Mouse (Mus musculus): ENCODE measurements around the gene Chn2. TPM values are rescaled to one million over a fixed set of nuclear protein-coding genes. Genes with fewer than 3 reads are reported as not detected.
A peak's percentile ranks its signal among the peaks of the same experiment; 100 is the strongest.

The Chn2 gene
- polyA plus RNA-seq, 1 experiment from 2014 or later, result 15.3 TPM

DNA sequence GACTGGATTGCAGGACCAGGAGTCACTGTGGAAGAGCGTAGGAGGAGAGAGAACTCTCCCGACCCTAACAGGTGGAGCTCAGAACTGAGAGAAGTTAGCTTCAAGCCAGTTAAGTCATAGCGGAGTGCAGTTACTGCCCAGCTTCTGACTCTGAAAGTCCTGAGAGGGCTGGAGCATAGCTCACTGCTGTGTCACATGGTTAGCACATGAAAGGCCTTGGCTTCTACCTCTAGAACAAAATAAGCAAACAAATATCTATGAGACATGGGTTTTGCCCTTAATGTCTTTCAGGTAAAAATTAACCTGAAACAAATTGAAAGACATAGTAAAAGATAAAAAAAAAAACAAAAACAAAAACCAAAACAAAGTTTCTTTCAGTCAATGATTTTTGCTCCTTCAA is 91.5 kb downstream of the Chn2 start:
- no peak overlapping the region for H3K27ac ChIP-seq (replicated peaks; ENCODE audit: low read depth, low read length)
- no peaks in the 10 kb centered on the region for H3K36me3 ChIP-seq (ENCODE audit: control insufficient read depth, insufficient read depth, low read length)
- H3K4me3 ChIP-seq (ENCODE audit: low read depth, low read length), result no peak overlapping the region
- H3K4me2 ChIP-seq (ENCODE audit: low read depth, low read length), result no peak overlapping the region
- DNase-seq (ENCODE audit: low spot score) (no peak), ATAC-seq (ENCODE audit: low read depth) (no peak)
- no peak overlapping the region for H3K9ac ChIP-seq (ENCODE audit: low read depth, low read length)
- H3K9me3 ChIP-seq (ENCODE audit: control insufficient read depth, low read length), result no peaks in the 10 kb centered on the region
- no peaks in the 10 kb centered on the region for H3K27me3 ChIP-seq (replicated peaks; ENCODE audit: control insufficient read depth, insufficient read depth, low read length)
- H3K4me1 ChIP-seq (ENCODE audit: control insufficient read depth, insufficient read depth, low read length), result no peaks in the 10 kb centered on the region
- 80% methylated on average over 3 of the region's 3 CpGs for WGBS

DNA sequence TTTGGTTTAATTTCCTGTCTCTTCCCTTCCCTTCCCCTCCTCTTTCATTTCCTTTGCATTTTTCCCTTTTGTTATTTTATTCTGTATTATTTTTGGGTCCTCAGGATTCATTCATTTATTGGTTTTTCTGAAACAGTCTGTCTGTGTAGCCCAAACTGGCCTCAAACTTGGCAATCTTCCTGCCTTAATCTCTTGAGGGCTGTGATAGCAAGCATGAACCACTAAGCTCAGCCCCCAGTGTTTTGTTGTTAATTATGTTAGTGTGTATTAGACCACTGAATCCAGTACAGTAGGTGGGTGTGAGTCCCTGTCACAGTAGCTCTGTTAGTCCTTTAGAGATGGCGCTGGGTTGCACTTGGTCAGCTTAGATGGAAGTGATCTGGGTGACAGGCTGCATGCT is 93.2 kb downstream of the Chn2 start:
- no peak overlapping the region for H3K4me3 ChIP-seq (ENCODE audit: low read depth, low read length)
- no peak overlapping the region for H3K27ac ChIP-seq (replicated peaks; ENCODE audit: low read depth, low read length)
- no peaks in the 10 kb centered on the region for H3K36me3 ChIP-seq (ENCODE audit: control insufficient read depth, insufficient read depth, low read length)
- H3K4me2 ChIP-seq (ENCODE audit: low read depth, low read length), result no peak overlapping the region
- ATAC-seq (ENCODE audit: low read depth), result no peak
- no peaks in the 10 kb centered on the region for H3K9me3 ChIP-seq (ENCODE audit: control insufficient read depth, low read length)
- H3K27me3 ChIP-seq (replicated peaks; ENCODE audit: control insufficient read depth, insufficient read depth, low read length), result no peaks in the 10 kb centered on the region
- 88% methylated on average over 1 of the region's 1 CpGs for WGBS
- no peak overlapping the region for H3K9ac ChIP-seq (ENCODE audit: low read depth, low read length)
- no peak for DNase-seq (ENCODE audit: low spot score)
- H3K4me1 ChIP-seq (ENCODE audit: control insufficient read depth, insufficient read depth, low read length), result no peaks in the 10 kb centered on the region

DNA sequence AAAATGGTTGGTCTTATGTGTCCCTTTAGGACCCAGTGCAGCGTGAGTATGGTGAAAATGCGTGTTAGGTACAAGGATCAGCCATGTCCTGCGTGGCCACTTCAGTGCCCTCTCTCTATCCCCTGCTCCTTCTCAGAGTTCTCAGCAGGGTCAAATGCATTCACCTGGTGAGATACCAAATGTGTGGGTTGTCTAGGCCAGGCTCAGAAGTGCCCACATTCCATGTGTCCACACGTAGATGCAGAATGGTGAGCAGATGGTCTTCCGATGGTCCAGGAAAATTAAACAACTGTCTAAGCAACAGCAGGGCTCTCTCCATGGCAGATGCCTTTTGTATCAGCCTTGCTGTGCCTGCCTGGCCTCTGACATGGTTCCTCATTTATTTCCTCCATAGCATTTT is 93.9 kb downstream of the Chn2 start:
- WGBS, result 79% methylated on average over 5 of the region's 5 CpGs
- no peak overlapping the region for H3K4me3 ChIP-seq (ENCODE audit: low read depth, low read length)

DNA sequence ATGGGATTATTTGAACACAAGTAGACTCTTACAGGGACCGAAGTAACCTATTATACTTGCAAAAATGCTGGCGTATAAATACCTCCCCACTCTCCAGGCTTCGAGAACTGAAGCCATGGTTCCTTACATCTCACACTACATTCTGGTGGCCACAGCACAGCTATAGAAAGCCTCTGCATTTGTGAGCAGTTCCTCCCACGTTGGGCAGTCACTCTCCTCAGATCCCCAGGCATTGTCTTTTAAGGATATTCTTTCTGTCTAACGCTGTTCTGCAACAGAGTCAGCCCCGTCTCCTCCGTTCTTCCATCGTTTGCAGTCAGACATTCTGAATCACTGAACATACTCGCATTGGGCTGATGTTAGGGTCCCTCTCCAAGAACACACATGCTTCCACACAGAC is 98.8 kb downstream of the Chn2 start:
- H3K4me1 ChIP-seq (ENCODE audit: control insufficient read depth, insufficient read depth, low read length), result no peaks in the 10 kb centered on the region
- no peaks in the 10 kb centered on the region for H3K36me3 ChIP-seq (ENCODE audit: control insufficient read depth, insufficient read depth, low read length)
- H3K27me3 ChIP-seq (replicated peaks; ENCODE audit: control insufficient read depth, insufficient read depth, low read length), result no peaks in the 10 kb centered on the region
- H3K4me2 ChIP-seq (ENCODE audit: low read depth, low read length), result no peak overlapping the region
- DNase-seq (ENCODE audit: low spot score), result no peak
- no peaks in the 10 kb centered on the region for H3K9me3 ChIP-seq (ENCODE audit: control insufficient read depth, low read length)
- no peak overlapping the region for H3K4me3 ChIP-seq (ENCODE audit: low read depth, low read length)
- H3K9ac ChIP-seq (ENCODE audit: low read depth, low read length), result no peak overlapping the region
- WGBS, result 90% methylated on average over 9 of the region's 9 CpGs
- ATAC-seq (ENCODE audit: low read depth), result no peak
- H3K27ac ChIP-seq (replicated peaks; ENCODE audit: low read depth, low read length), result no peak overlapping the region

More for the DNA sequence above, 93.9 kb downstream of the Chn2 start:
- no peaks in the 10 kb centered on the region for H3K4me1 ChIP-seq (ENCODE audit: control insufficient read depth, insufficient read depth, low read length)
- DNase-seq (ENCODE audit: low spot score), result no peak
- H3K27me3 ChIP-seq (replicated peaks; ENCODE audit: control insufficient read depth, insufficient read depth, low read length), result no peaks in the 10 kb centered on the region
- no peak overlapping the region for H3K9ac ChIP-seq (ENCODE audit: low read depth, low read length)
- no peak for ATAC-seq (ENCODE audit: low read depth)
- H3K4me2 ChIP-seq (ENCODE audit: low read depth, low read length), result no peak overlapping the region
- H3K36me3 ChIP-seq (ENCODE audit: control insufficient read depth, insufficient read depth, low read length), result no peaks in the 10 kb centered on the region
- H3K27ac ChIP-seq (replicated peaks; ENCODE audit: low read depth, low read length), result no peak overlapping the region
- H3K9me3 ChIP-seq (ENCODE audit: control insufficient read depth, low read length), result no peaks in the 10 kb centered on the region

DNA sequence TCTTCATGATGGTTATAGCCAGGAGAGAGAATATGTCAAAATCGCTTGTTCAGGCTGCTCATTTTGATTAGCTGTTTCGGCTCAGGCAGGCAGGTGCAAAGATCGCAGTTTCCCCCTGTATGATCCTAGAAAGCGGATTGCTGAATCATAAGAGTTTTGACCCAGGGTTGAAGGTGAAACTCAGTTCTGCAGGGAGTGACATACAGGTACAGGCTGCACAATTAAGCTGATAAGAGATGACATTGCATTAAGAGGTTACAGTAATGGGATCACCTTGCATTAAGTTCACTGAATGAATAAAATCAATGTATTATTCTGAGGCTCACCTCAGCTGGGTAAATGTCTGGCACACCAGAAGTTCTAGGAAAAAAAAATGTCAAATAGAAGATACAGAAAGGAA is 101.1 kb downstream of the Chn2 start:
- 84% methylated on average over 4 of the region's 4 CpGs for WGBS
- ATAC-seq (ENCODE audit: low read depth), result no peak
- Histone ChIP-seq H3K36me3 (ENCODE audit: control insufficient read depth, insufficient read depth, low read length) (no peaks in the 10 kb centered on the region), H3K9ac (ENCODE audit: low read depth, low read length) (no peak overlapping the region), H3K4me3 (ENCODE audit: low read depth, low read length) (no peak overlapping the region), H3K4me1 (ENCODE audit: control insufficient read depth, insufficient read depth, low read length) (no peaks in the 10 kb centered on the region), H3K27me3 (replicated peaks; ENCODE audit: control insufficient read depth, insufficient read depth, low read length) (no peaks in the 10 kb centered on the region), H3K4me2 (ENCODE audit: low read depth, low read length) (no peak overlapping the region), H3K9me3 (ENCODE audit: control insufficient read depth, low read length) (no peaks in the 10 kb centered on the region), H3K27ac (replicated peaks; ENCODE audit: low read depth, low read length) (no peak overlapping the region)
- DNase-seq (ENCODE audit: low spot score), result no peak

DNA sequence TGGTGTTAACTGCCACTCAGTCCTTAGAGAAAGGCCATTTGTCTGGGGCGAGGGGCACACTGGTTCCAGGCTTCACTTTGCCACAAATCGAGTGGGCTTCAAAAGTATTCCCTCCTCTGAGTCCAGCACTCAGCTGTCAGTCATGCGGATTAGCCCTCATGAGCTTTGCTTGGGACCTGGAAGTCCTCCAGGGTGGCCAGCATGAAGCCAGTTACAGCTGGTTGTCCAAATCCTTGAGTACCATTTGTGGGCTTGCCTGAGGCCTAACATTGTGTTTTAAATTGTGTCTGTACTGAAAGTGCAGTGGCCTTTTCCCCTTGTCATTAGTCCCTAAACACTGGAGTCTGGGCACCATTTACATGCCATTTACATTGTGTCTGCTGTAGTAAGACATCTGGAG is 101.8 kb downstream of the Chn2 start:
- no peaks in the 10 kb centered on the region for H3K36me3 ChIP-seq (ENCODE audit: control insufficient read depth, insufficient read depth, low read length)
- ATAC-seq (ENCODE audit: low read depth) (no peak), DNase-seq (ENCODE audit: low spot score) (no peak)
- no peak overlapping the region for H3K27ac ChIP-seq (replicated peaks; ENCODE audit: low read depth, low read length)
- no peak overlapping the region for H3K9ac ChIP-seq (ENCODE audit: low read depth, low read length)
- no peaks in the 10 kb centered on the region for H3K4me1 ChIP-seq (ENCODE audit: control insufficient read depth, insufficient read depth, low read length)
- WGBS, result 73% methylated on average over 3 of the region's 3 CpGs
- H3K4me2 ChIP-seq (ENCODE audit: low read depth, low read length), result no peak overlapping the region
- H3K4me3 ChIP-seq (ENCODE audit: low read depth, low read length), result no peak overlapping the region
- no peaks in the 10 kb centered on the region for H3K27me3 ChIP-seq (replicated peaks; ENCODE audit: control insufficient read depth, insufficient read depth, low read length)
- no peaks in the 10 kb centered on the region for H3K9me3 ChIP-seq (ENCODE audit: control insufficient read depth, low read length)

DNA sequence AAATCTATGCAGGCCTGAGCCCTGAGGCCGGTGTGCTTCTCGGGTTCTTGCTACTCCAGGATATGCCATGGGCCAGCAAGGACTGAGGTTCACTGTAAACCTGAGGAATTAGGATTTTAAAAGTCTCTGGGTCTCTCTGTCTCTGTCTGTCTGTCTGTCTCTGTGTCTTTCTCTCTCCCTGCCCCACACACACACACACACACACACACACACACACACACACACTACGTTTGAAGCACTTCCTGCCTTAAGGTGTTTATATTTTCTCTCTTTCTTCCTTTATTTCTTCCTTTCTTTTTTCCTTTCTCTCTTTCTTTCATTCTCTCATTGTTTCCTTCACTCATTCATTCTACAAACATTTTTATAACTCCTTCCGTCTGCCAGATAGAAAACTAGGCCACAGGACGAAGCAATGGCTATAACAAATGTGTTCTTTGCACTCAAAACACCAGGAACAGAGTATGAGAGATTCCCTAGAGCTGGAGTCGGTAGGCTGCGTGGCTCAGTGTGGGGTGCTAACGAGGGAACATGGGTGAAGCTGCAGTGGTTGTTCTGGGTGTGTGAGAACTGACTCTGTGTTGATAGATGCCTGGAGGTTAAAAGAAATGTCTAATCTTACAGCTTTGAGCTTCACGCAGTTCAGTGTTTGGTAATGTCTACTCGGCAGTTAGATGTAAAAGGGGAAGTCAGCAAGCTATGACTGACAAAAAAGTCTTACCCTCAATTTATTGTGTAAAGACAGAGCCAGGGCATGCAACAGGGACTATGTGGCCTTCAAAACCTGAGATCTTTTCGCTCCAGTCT is 103.7 kb downstream of the Chn2 start:
- WGBS, result 72% methylated on average over 11 of the region's 11 CpGs
- no peaks in the 10 kb centered on the region for H3K27me3 ChIP-seq (replicated peaks; ENCODE audit: control insufficient read depth, insufficient read depth, low read length)
- no peaks in the 10 kb centered on the region for H3K4me1 ChIP-seq (ENCODE audit: control insufficient read depth, insufficient read depth, low read length)
- no peak overlapping the region for H3K27ac ChIP-seq (replicated peaks; ENCODE audit: low read depth, low read length)
- no peak for DNase-seq (ENCODE audit: low spot score)
- no peaks in the 10 kb centered on the region for H3K36me3 ChIP-seq (ENCODE audit: control insufficient read depth, insufficient read depth, low read length)
- H3K9ac ChIP-seq (ENCODE audit: low read depth, low read length), result no peak overlapping the region
- H3K9me3 ChIP-seq (ENCODE audit: control insufficient read depth, low read length), result no peaks in the 10 kb centered on the region
- no peak overlapping the region for H3K4me2 ChIP-seq (ENCODE audit: low read depth, low read length)
- H3K4me3 ChIP-seq (ENCODE audit: low read depth, low read length), result no peak overlapping the region
- ATAC-seq (ENCODE audit: low read depth), result no peak

DNA sequence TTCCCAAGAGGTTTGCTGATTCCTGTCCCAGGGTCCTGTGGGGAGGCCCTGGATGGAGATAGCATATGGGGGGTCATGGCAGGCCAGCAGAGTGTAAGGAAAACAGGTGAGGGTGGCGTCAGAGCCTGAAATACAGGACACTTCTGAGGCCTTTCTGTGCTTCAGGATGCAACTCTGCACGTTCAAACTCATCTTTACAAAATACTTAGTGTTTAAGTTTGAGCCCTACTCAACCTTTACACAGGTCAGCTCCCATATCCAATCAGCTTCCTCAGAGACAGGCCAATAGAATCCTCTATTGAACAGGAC is 104.3 kb downstream of the Chn2 start:
- WGBS, result 80% methylated on average over 2 of the region's 2 CpGs
- H3K4me3 ChIP-seq (ENCODE audit: low read depth, low read length), result no peak overlapping the region
- H3K4me2 ChIP-seq (ENCODE audit: low read depth, low read length), result no peak overlapping the region
- H3K9ac ChIP-seq (ENCODE audit: low read depth, low read length), result no peak overlapping the region
- H3K27ac ChIP-seq (replicated peaks; ENCODE audit: low read depth, low read length), result no peak overlapping the region
- DNase-seq (ENCODE audit: low spot score) (no peak), ATAC-seq (ENCODE audit: low read depth) (no peak)
- H3K9me3 ChIP-seq (ENCODE audit: control insufficient read depth, low read length), result no peaks in the 10 kb centered on the region
- H3K27me3 ChIP-seq (replicated peaks; ENCODE audit: control insufficient read depth, insufficient read depth, low read length), result no peaks in the 10 kb centered on the region
- no peaks in the 10 kb centered on the region for H3K4me1 ChIP-seq (ENCODE audit: control insufficient read depth, insufficient read depth, low read length)
- H3K36me3 ChIP-seq (ENCODE audit: control insufficient read depth, insufficient read depth, low read length), result no peaks in the 10 kb centered on the region

DNA sequence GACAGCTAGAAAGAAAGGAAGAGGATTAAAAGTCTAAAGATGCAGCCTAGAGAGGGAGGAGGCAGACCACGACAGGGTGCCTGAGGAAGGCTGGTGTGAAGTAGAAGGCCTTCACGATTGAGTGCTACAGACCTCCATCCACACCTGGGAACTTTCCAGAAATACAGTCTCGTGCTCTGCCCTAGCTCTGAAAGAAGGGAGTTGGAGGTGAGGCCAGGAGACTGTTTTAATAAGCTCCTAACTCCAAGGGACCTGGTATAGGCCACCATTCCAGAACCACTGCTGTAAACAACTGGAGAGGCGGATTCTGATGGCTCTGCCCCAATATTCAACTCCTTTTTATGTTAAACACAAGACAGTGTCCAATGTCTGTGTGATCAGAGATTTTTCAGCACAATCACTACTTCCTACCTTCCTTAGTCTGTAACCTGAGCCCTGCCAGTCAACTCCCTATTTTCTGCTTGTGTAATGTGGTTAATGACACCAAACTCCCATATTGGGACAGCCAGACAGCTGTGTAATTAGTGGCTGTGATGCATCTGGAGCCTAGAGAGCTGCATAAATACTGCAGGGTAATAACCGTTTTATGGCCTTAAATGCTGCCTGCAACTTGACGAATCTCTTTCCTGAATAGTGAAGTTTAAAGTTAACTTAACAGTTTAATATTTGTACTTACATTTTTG is 109.6 kb downstream of the Chn2 start:
- Histone ChIP-seq H3K4me3 (ENCODE audit: low read depth, low read length) (no peak overlapping the region), H3K9ac (ENCODE audit: low read depth, low read length) (no peak overlapping the region), H3K27ac (replicated peaks; ENCODE audit: low read depth, low read length) (no peak overlapping the region), H3K4me2 (ENCODE audit: low read depth, low read length) (no peak overlapping the region), H3K36me3 (ENCODE audit: control insufficient read depth, insufficient read depth, low read length) (no peaks in the 10 kb centered on the region), H3K4me1 (ENCODE audit: control insufficient read depth, insufficient read depth, low read length) (no peaks in the 10 kb centered on the region), H3K27me3 (replicated peaks; ENCODE audit: control insufficient read depth, insufficient read depth, low read length) (no peaks in the 10 kb centered on the region), H3K9me3 (ENCODE audit: control insufficient read depth, low read length) (no peaks in the 10 kb centered on the region)
- ATAC-seq (ENCODE audit: low read depth) (peak; percentile 63; the same call in 1 of the 2 replicates), DNase-seq (ENCODE audit: low spot score) (no peak)
- WGBS, result 44% methylated on average over 6 of the region's 6 CpGs
